Mouse (Mus musculus): ENCODE measurements around the gene Ociad1. TPM values are rescaled to one million over a fixed set of nuclear protein-coding genes. Genes with fewer than 3 reads are reported as not detected.
A peak's percentile ranks its signal among the peaks of the same experiment; 100 is the strongest.

Gene Ociad1
- polyA plus RNA-seq, 1 experiment, result 291 TPM

DNA sequence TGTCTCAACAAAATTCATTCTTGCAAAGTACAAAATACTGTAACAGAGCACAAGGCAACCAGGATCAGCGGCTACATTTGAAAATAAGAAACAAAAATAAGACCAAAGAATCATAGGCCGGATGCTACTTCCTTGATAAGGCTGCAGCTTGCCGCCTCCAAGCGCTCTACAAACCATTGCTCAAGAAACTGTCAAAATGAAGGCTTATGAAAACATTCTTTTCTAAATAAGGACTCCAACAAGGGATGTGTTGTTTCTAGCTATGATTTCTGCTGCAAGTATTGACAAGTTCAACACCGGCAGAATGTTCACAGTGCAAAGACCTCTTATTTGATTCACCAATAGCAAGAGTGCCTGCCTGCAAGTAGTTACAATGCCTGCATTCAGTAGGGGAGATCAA lies 37.9 kb upstream of the Ociad1 start:
- TF ChIP-seq POLR2A (IDR thresholded peaks at IDR 0.05; ENCODE audit: insufficient read depth, low read length) (no peak), CTCF (IDR thresholded peaks at IDR 0.05; ENCODE audit: low read depth, low read length) (no peak), EP300 (IDR thresholded peaks at IDR 0.05; ENCODE audit: insufficient read depth, low read depth, low read length) (no peak)
- no peak overlapping the region for H3K27ac ChIP-seq (ENCODE audit: insufficient read depth, low read length)
- H3K4me1 ChIP-seq (ENCODE audit: control insufficient read depth, insufficient read depth, low read length), result no peaks in the 10 kb centered on the region
- H3K27me3 ChIP-seq (ENCODE audit: control insufficient read depth, insufficient read depth, low read length, poor library complexity, severe bottlenecking), result no peaks in the 10 kb centered on the region; the same call in 1 of the 2 replicates
- peak overlapping the region; percentile 93 for H3K4me3 ChIP-seq (ENCODE audit: low read depth, low read length)
- H3K9me3 ChIP-seq (replicated peaks; ENCODE audit: control insufficient read depth, insufficient read depth, low read length, poor library complexity, severe bottlenecking), result no peaks in the 10 kb centered on the region
- no peaks in the 10 kb centered on the region for H3K36me3 ChIP-seq (ENCODE audit: control insufficient read depth, insufficient read depth, low read length, poor library complexity, severe bottlenecking)
- peak overlapping the region; percentile 97 for H3K9ac ChIP-seq (ENCODE audit: low read depth, poor library complexity, severe bottlenecking)

DNA sequence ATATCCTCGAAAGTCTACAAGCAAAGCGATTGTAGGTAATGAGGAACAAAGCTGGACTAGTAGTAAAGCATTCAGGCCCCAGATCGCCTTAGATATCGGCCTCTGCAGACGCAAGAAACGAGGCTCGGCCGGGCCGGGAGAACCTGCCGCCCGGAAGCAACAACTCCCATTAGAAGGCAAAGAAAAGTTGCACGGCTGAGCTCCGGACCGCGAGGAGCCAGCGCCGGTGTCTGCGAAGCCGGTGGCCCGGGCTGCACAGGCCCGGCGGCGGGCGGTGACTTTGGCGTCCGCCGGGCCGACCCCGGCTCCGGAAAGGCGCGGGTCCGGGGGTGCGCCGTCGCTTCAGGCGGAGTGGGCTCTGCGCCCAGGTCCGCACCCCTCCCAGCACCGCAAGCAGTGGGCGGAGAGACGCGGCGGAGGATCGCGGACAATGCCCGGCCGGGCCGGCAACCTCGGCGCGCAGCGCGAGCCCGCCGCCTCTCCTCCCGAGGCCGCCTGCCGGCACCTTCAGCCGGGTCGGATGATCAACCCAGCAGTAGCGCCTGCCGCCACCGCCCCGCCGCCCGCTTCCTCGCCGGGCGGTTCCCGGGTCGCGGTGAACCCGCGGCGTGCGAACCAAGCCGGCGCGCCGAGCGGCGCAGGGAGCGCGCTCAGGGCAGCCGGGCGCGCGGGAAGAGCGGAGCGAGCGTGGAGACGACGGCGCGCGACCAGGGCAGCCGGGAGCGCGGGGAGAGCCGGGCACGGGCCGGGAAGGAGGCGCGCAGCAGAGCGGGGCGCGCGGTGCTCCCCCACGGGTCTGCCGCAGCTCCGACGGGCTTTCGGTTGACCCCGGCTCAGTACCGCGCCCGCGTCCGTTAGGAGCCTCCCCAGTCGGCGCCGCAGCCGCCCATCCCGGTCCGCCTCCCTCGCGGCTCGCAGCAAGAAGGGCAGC lies 37.0 kb upstream of the Ociad1 start:
- TF ChIP-seq EP300 (IDR thresholded peaks at IDR 0.05; ENCODE audit: insufficient read depth, low read depth, low read length) (no peak), POLR2A (IDR thresholded peaks at IDR 0.05; ENCODE audit: insufficient read depth, low read length) (no peak), CTCF (IDR thresholded peaks at IDR 0.05; ENCODE audit: low read depth, low read length) (no peak)
- peak overlapping the region; percentile 97 for H3K9ac ChIP-seq (ENCODE audit: low read depth, poor library complexity, severe bottlenecking)
- no peaks in the 10 kb centered on the region for H3K9me3 ChIP-seq (replicated peaks; ENCODE audit: control insufficient read depth, insufficient read depth, low read length, poor library complexity, severe bottlenecking)
- H3K27ac ChIP-seq (ENCODE audit: insufficient read depth, low read length), result peak overlapping the region; percentile 63
- H3K27me3 ChIP-seq (ENCODE audit: control insufficient read depth, insufficient read depth, low read length, poor library complexity, severe bottlenecking), result no peaks in the 10 kb centered on the region; the same call in 1 of the 2 replicates
- no peaks in the 10 kb centered on the region for H3K36me3 ChIP-seq (ENCODE audit: control insufficient read depth, insufficient read depth, low read length, poor library complexity, severe bottlenecking)
- no peaks in the 10 kb centered on the region for H3K4me1 ChIP-seq (ENCODE audit: control insufficient read depth, insufficient read depth, low read length)
- H3K4me3 ChIP-seq (ENCODE audit: low read depth, low read length), result peak overlapping the region; percentile 93

GRCm38 (mm10) chr5:73256352-73257065 lies 36.1 kb upstream of the Ociad1 start, which contains the start of gene Fryl:
Fryl (minus strand) TSS chr5:73256619.
- no peaks in the 10 kb centered on the region for H3K9me3 ChIP-seq (replicated peaks; ENCODE audit: control insufficient read depth, insufficient read depth, low read length, poor library complexity, severe bottlenecking)
- peak within 1 kb of the TSS; percentile 97 for H3K9ac ChIP-seq (ENCODE audit: low read depth, poor library complexity, severe bottlenecking)
- H3K27ac ChIP-seq (ENCODE audit: insufficient read depth, low read length), result peak within 1 kb of the TSS; percentile 63
- peak within 1 kb of the TSS; percentile 93 for H3K4me3 ChIP-seq (ENCODE audit: low read depth, low read length)
- H3K27me3 ChIP-seq (ENCODE audit: control insufficient read depth, insufficient read depth, low read length, poor library complexity, severe bottlenecking), result no peaks in the 10 kb centered on the region; the same call in 1 of the 2 replicates
- H3K4me1 ChIP-seq (ENCODE audit: control insufficient read depth, insufficient read depth, low read length), result no peaks in the 10 kb centered on the region
- no peaks in the 10 kb centered on the region for H3K36me3 ChIP-seq (ENCODE audit: control insufficient read depth, insufficient read depth, low read length, poor library complexity, severe bottlenecking)
- peak; percentile 17 for TF ChIP-seq POLR2A (IDR thresholded peaks at IDR 0.05; ENCODE audit: insufficient read depth, low read length)
- no peak for TF ChIP-seq EP300 (IDR thresholded peaks at IDR 0.05; ENCODE audit: insufficient read depth, low read depth, low read length)

DNA sequence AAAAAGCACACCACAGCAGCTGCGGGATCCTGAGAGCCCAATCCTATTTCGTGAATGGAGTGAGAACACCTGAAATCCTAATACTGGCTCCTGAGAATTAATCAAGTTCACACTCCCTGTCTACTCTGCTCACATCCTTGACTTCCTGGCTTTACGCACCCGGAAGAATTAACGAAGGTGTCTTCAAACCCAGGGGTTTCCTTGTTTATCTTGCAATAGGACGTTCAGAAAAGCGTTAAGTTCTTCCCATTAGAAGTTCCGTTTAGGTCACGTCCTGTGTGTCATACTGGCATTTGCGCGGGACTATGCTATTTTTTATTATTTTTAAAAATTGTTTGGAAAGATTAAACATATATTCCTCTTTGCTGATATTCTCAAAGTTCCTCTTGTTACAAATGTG lies 35.5 kb upstream of the Ociad1 start:
- Histone ChIP-seq H3K4me3 (ENCODE audit: low read depth, low read length) (peak overlapping the region; percentile 85), H3K4me1 (ENCODE audit: control insufficient read depth, insufficient read depth, low read length) (no peaks in the 10 kb centered on the region), H3K9ac (ENCODE audit: low read depth, poor library complexity, severe bottlenecking) (peak overlapping the region; percentile 63), H3K36me3 (ENCODE audit: control insufficient read depth, insufficient read depth, low read length, poor library complexity, severe bottlenecking) (no peaks in the 10 kb centered on the region), H3K27me3 (ENCODE audit: control insufficient read depth, insufficient read depth, low read length, poor library complexity, severe bottlenecking) (no peaks in the 10 kb centered on the region; the same call in 1 of the 2 replicates), H3K27ac (ENCODE audit: insufficient read depth, low read length) (no peak overlapping the region), H3K9me3 (replicated peaks; ENCODE audit: control insufficient read depth, insufficient read depth, low read length, poor library complexity, severe bottlenecking) (no peaks in the 10 kb centered on the region)
- TF ChIP-seq CTCF (IDR thresholded peaks at IDR 0.05; ENCODE audit: low read depth, low read length) (no peak), EP300 (IDR thresholded peaks at IDR 0.05; ENCODE audit: insufficient read depth, low read depth, low read length) (no peak), POLR2A (IDR thresholded peaks at IDR 0.05; ENCODE audit: insufficient read depth, low read length) (no peak)

DNA sequence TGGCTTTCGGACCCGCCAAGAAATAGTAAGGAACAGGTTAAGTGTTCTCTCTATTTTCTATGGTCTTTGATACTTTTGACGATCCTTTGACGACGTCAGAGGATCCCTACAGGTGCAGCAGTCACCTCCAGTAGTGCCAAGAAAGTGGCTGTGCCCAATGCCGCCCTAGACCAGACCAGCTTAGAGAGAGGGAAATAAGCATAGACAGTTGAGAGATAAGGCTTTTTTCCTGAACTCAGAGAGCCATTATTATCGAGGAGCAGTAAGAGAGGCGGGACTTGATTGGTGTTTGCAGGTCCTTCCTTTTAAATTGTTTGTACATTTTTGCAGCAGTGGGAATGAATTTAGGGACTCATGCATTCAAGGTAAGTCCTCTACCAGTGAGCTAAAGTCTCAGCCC lies 34.9 kb upstream of the Ociad1 start:
- H3K9ac ChIP-seq (ENCODE audit: low read depth, poor library complexity, severe bottlenecking), result peak overlapping the region; percentile 63; the same call in 1 of the 2 replicates
- H3K27me3 ChIP-seq (ENCODE audit: control insufficient read depth, insufficient read depth, low read length, poor library complexity, severe bottlenecking), result no peaks in the 10 kb centered on the region; the same call in 1 of the 2 replicates
- H3K4me1 ChIP-seq (ENCODE audit: control insufficient read depth, insufficient read depth, low read length), result no peaks in the 10 kb centered on the region
- no peak overlapping the region for H3K27ac ChIP-seq (ENCODE audit: insufficient read depth, low read length)
- H3K36me3 ChIP-seq (ENCODE audit: control insufficient read depth, insufficient read depth, low read length, poor library complexity, severe bottlenecking), result no peaks in the 10 kb centered on the region
- H3K9me3 ChIP-seq (replicated peaks; ENCODE audit: control insufficient read depth, insufficient read depth, low read length, poor library complexity, severe bottlenecking), result no peaks in the 10 kb centered on the region
- TF ChIP-seq POLR2A (IDR thresholded peaks at IDR 0.05; ENCODE audit: insufficient read depth, low read length) (no peak), EP300 (IDR thresholded peaks at IDR 0.05; ENCODE audit: insufficient read depth, low read depth, low read length) (no peak), CTCF (IDR thresholded peaks at IDR 0.05; ENCODE audit: low read depth, low read length) (no peak)
- H3K4me3 ChIP-seq (ENCODE audit: low read depth, low read length), result no peak overlapping the region
